Mouse (Mus musculus) spleen, postnatal 10 days (tissue): ENCODE measurements at regions not wholly inside any gene's neighbourhood (a gene's known extent, or its start where the extent isn't known, plus 50 kb on each side); places are given as distances from the start of the nearest gene placed in this dataset.

Experiments used
- DNase-seq, 2 experiments: peaks; one replicate each; pipeline ENCODE4 v3.0.0; 2021 to 2022; ENCODE audit warnings: low spot score in 2 of 2

DNA sequence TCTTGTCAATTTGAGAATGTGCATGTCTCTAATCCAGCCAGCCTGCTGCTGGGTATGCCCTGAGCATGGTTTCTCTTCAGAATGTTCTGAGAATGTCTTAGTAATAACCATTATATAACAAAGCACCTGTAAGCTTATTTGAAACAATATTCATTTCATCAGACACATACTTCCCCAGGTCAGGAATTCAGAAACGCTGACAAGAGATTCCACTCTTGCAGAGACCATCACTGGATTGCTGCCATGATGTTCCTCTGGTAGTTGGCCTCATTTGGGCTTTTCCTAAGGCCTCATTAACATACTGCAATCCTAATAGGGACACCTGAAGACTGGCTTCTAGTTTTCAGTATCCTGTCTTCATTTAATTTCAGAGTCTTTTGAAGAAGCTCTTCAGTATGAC is 642.5 kb upstream of the Adamts5 start:
- no peak for DNase-seq

- DNase-seq = no peak
Measured at GRCm38 (mm10) chr16:86536479-86536878, 634.9 kb upstream of the Adamts5 start.

- no peak for DNase-seq
Measured at GRCm38 (mm10) chr16:86524135-86524534, 622.5 kb upstream of the Adamts5 start.

DNA sequence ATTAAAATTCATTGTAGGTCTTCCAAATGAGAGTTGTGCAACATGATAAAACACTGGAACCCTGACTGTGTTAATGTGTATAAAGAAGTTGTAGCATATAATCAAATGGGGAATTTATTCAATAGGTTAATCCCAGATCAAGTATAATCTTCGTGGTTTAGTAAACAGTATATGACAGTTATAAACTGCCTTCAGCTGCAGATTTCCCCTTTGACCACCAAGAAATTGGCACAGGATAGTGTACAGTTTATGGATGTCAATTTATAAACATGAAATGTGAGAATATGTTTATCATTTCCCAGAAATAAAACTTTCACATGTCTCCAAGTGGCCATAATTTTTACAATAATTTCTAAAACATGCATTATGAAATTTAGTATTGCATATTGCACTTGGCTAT is 615.3 kb upstream of the Adamts5 start:
- no peak for DNase-seq

DNA sequence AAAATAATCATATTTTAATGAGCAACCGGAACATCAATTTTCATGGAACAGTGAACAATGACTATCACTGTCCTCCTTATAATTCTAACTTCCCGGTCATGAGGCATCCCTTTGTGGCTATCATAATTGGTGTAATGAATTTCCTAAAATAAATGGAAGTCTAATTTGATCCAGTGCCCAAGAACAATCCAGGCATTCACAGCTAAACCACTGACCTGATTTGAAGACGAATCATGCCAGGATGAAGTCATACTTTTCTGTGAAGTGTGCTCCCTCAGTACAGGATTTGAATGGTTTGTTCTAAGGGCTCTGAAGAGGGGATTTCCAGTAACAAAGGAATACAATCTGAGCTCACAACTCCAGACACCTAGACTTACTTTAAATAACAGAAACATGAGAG is 614.5 kb upstream of the Adamts5 start:
- DNase-seq = no peak

DNA sequence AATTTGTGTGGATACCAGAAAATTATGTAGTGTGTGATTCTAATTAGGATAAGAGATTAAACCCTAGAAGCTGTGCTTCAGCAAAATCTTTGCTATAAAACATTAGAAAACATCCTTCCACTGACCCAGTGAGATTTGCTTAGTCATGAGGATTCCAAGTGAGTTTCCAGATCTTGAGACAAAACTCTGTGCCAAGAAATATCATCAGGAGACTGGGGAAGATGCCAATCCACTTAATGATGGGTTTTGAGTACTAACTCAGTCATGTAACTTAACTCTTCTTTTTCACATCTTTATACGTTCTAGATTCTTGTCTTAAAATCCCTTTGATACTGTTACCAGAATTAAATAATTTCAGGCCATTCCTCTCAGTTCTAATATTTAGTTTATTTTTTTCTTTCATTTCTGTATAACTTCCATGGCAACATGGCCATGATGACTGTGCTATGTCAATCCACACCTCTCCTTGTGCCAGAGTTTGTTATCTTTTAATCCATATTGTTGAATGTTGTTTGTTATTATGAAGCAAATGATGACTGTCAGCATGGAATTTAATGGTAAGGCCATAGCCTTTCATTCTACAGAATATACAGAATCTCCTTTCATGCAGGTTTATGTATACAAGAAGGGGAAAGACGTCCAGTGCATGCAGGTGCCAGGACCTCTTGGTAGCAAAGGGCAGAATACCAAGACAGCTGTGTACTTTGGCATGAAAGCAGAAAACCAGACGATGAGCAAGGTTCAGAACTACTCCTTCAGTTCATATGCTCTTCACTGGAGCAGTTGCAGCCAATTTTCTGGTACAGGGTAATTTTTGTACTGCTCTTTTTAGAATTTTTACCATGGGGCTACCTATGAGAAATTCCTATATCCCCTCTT is 599.7 kb upstream of the Adamts5 start:
- no peak for DNase-seq

DNA sequence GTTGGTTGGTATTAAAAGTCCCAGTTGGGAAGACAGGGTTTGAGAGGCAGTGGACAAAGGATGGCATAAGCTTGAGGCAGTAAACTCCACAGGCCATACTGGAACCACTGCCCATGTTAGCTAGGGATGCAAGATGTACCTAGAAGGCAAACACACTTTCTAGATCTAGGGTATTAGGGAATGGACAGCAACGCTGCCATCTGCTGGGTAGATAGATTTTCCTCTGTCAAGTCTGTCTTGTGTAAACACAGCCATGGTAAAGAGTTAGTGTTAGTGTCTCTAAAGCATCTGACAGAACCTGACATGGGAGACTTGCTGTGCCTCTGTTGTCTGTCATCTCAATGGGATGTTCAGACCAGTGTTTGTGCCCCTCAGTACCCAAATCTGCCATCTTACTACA is 573.5 kb upstream of the Adamts5 start:
- no peak for DNase-seq

GRCm38 (mm10) chr16:86473059-86473740 is 571.6 kb upstream of the Adamts5 start:
- DNase-seq = no peak

DNA sequence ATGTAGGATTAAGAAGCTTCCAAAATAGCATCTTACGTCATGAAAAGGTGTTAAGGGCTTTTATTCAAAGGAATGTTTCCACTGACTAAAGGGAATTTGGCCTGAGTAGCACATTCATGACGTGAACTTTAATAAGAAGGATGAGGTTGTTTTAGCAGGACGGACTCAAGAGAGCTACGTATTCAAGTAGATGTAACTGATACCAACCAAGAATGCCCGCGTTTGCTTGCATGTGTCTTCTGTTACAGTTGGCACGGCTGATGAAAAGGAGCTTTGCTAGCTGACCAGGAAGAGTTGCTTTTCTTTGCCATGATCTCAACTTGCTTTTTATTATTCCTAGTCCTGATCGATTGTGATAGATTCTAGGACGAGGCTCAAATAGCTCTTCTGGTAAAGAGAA is 559.4 kb upstream of the Adamts5 start:
- DNase-seq = no peak

DNA sequence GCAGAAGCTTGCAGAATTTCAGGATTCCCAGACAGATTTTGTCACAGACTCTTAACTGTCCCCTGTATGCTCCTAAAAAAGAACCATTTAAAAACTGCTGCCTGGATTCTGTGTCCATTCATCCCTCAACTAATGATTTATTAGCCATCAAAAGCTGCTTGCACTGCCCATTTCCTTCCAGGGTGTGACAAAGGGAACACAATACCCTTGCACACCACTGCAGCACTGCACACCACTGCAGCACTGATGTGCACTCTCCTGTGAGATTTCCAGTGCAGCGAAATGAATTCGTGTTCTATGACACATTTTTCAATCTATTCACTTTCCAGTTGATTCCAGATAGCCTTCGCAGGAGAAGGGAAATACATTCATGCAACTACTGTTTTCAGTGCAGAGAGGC is 555.0 kb upstream of the Adamts5 start:
- no peak for DNase-seq

DNA sequence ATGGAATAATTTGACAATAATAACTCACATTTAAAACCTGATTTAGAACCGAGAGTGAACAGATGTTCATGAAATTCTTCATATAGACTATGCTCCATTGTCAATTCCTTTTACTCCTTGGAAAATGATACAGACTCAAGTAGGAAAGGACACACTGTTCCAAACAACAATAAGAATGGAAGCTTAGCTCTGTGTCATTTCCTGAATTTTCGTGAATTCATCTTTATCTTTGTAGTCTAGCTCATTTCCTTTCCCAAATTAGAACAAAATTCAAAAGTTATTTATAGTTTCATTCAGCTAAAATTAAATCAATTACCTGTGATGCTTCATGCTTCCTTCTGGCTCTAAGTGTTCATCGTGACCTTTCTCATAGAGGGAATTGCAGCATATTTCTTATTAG is 553.2 kb upstream of the Adamts5 start:
- no peak for DNase-seq

DNA sequence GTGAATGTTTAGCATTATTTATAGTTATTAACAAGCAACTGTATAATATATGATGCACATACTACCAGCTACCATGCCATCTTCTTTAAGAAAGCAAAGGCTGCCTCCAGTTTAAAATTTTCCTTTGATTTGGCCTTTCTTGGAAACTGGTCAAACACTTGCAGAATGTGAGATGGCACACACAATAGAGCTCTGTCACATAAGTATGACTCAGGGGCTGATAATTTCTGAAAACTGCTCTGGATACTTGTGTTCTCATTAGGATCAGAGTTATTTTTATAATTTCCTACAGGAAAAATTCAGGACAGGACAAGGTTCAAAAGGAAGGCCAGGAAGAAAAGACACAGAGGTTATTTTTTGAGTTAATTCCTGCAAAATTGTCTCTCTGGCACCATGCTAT is 552.4 kb upstream of the Adamts5 start:
- DNase-seq = no peak

- DNase-seq = no peak
Measured at GRCm38 (mm10) chr16:86448478-86449160, 547.0 kb upstream of the Adamts5 start.

DNA sequence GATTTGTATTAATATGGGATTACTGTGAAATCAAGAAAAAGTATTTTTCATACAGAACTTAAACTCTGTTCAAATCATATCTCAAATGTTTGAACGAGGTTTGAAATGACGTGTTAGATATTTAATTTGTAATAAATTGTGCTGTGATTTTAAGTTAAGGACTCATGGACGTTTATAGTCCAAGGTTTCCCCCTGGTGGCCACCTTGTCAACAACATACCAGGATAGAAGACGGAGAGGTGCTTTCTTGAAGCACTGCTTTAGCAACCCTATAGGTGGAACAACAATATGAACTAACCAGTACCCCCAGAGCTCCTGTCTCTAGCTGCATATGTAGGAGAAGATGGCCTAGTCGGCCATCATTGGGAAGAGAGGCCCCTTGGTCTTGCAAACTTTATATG is 517.8 kb upstream of the Adamts5 start:
- peak in 1 of 2 experiments; percentile 30 for DNase-seq

DNA sequence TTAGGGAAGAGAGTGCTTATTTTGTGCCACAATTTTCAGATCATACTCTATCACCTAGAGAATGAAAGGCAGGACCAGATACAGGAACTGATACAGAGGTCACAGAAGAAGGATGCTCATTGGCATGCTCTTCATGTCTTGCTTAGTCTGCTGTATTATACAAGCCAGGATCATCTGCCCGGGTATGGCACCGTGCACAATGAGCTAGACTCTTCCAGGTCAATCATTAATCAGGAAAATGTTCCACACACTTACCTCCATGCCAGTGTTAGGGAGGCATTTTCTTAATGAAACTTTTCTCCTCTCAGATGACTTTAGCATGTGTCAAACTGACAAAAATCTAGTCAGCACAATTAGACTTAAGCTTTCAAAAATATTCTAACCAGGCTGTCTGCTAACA is 502.7 kb upstream of the Adamts5 start:
- DNase-seq = no peak

DNA sequence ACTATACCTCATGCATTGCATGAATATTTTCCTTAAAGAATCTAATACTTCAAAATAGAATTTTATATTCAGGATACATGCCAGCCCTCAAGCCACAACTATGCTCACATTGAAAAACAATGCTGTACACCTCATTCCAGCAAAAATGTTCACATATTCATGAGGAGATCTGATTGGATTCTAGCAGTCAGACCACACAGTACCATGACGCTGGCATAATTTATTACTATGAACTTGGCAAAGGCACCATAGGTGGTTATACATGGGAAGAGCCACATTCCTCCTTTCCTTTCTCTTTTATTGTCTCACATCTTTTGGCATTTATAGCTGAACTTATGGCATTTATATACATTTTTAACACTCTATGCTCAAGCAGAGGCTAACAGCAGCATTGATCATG is 499.8 kb upstream of the Adamts5 start:
- no peak for DNase-seq

DNA sequence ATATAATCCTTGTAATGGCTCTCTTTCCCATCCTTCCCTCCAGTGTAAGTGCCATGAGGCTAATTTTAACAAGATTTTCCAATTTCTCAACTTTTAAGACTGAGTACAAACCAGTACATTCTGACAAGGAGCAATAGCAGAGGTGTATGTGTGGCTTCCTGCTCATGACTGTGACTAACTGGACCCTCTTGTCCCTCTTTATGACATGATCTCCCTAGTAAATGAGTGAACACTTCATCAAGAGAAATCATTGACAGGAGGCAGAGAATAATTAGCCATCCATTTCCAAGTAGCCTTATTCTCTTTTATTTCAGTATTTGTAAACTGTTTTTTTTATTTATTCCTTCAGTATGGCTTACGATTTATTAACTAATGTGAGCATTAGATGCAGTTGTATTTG is 497.7 kb upstream of the Adamts5 start:
- DNase-seq = no peak

GRCm38 (mm10) chr16:86397521-86397920 is 495.9 kb upstream of the Adamts5 start:
- no peak for DNase-seq

- no peak for DNase-seq
Measured at GRCm38 (mm10) chr16:86389063-86389723, 487.6 kb upstream of the Adamts5 start.

GRCm38 (mm10) chr16:86388128-86388527 is 486.5 kb upstream of the Adamts5 start:
- no peak for DNase-seq

GRCm38 (mm10) chr16:86377991-86378390 is 476.4 kb upstream of the Adamts5 start:
- DNase-seq = no peak

GRCm38 (mm10) chr16:86371652-86372051 is 470.0 kb upstream of the Adamts5 start:
- no peak for DNase-seq
